Mouse (Mus musculus) brown adipose tissue, adult 24 weeks (tissue): Measurements from ENCODE around the gene Tial1. TPM values are rescaled to one million over a fixed set of nuclear protein-coding genes. Genes with fewer than 3 reads are reported as not detected.
A peak's percentile ranks its signal among the peaks of the same experiment; 100 is the strongest.

Experiments
- H3K27ac ChIP-seq: fragments of 200-500 bp; replicated peaks from 2 replicates; pipeline ENCODE4 v1.5.1; 2012; ENCODE audit warnings: low read depth, mild to moderate bottlenecking, low read length
- H3K4me1 ChIP-seq: fragments of 200-500 bp; 2 replicates; pipeline ENCODE4 v1.6.1; 2012; ENCODE audit warnings: low read length, mixed read lengths; ENCODE audit not compliant: control insufficient read depth, insufficient read depth, insufficient read length
- H3K4me3 ChIP-seq: fragments of 200-500 bp; 2 replicates; pipeline ENCODE4 v1.5.1; 2012; ENCODE audit warnings: low read depth, mild to moderate bottlenecking, low read length, moderate library complexity; ENCODE audit not compliant: insufficient read depth
- polyA plus RNA-seq: library from polyadenylated mRNA; stranded (reverse); fragments of >200 nt; gene quantifications from 2 replicates; pipeline ENCODE4 v1.2.4, GENCODE M21; 2012; ENCODE audit not compliant: missing spikeins, insufficient read depth, insufficient read length

Gene Tial1
- polyA plus RNA-seq: 38.1 and 43.4 TPM in 2 replicates

GRCm38 (mm10) chr7:128461285-128462215 is at the start of gene Tial1:
Gene Tial1, minus strand, starts transcription at chr7:128461717.
- Histone ChIP-seq H3K27ac (peak within 1 kb of the TSS; percentile 99), H3K4me3 (peak within 1 kb of the TSS; percentile 88), H3K4me1 (no peaks in the 10 kb centered on the region)

GRCm38 (mm10) chr7:128504091-128504490 is 42.6 kb upstream of the Tial1 start:
- no peak overlapping the region for H3K4me3 ChIP-seq
- no peaks in the 10 kb centered on the region for H3K4me1 ChIP-seq
- H3K27ac ChIP-seq: no peak overlapping the region

- no peak overlapping the region for H3K4me3 ChIP-seq
- H3K4me1 ChIP-seq: no peaks in the 10 kb centered on the region
- no peak overlapping the region for H3K27ac ChIP-seq
These were observed 38.3 kb upstream of the Tial1 start for GRCm38 (mm10) chr7:128499801-128500200.

GRCm38 (mm10) chr7:128494546-128494945 is 33.0 kb upstream of the Tial1 start:
- no peaks in the 10 kb centered on the region for H3K4me1 ChIP-seq

GRCm38 (mm10) chr7:128488986-128489385 is 27.5 kb upstream of the Tial1 start:
- no peak overlapping the region for H3K27ac ChIP-seq

More at GRCm38 (mm10) chr7:128494546-128494945, 33.0 kb upstream of the Tial1 start:
- Histone ChIP-seq H3K4me3 (no peak overlapping the region), H3K27ac (no peak overlapping the region)

GRCm38 (mm10) chr7:128474322-128474721 is 12.8 kb upstream of the Tial1 start:
- Histone ChIP-seq H3K27ac (no peak overlapping the region), H3K4me3 (peak overlapping the region; percentile 28; the same call in 1 of the 2 replicates), H3K4me1 (no peaks in the 10 kb centered on the region)

More at GRCm38 (mm10) chr7:128488986-128489385, 27.5 kb upstream of the Tial1 start:
- no peak overlapping the region for H3K4me3 ChIP-seq
- H3K4me1 ChIP-seq: no peaks in the 10 kb centered on the region

- Histone ChIP-seq H3K27ac (no peak overlapping the region), H3K4me3 (no peak overlapping the region), H3K4me1 (no peaks in the 10 kb centered on the region)
These were observed 889 bp upstream of the Tial1 start for GRCm38 (mm10) chr7:128462406-128462805.

GRCm38 (mm10) chr7:128460865-128461228 is 670 bp downstream of the Tial1 start:
- no peaks in the 10 kb centered on the region for H3K4me1 ChIP-seq
- peak overlapping the region; percentile 65 for H3K27ac ChIP-seq
- H3K4me3 ChIP-seq: peak overlapping the region; percentile 88

- no peaks in the 10 kb centered on the region for H3K4me1 ChIP-seq
- peak overlapping the region; percentile 65 for H3K27ac ChIP-seq
- peak overlapping the region; percentile 88 for H3K4me3 ChIP-seq
These were observed 1.2 kb downstream of the Tial1 start for GRCm38 (mm10) chr7:128460131-128460864.

- no peaks in the 10 kb centered on the region for H3K4me1 ChIP-seq
- 0 out of 2 replicates have a peak overlapping the region, but pooled peaks have one; percentile 15 for H3K27ac ChIP-seq
- peak overlapping the region; percentile 88 for H3K4me3 ChIP-seq
These were observed 1.8 kb downstream of the Tial1 start for GRCm38 (mm10) chr7:128459791-128460130.

GRCm38 (mm10) chr7:128458011-128458410 is 3.5 kb downstream of the Tial1 start:
- no peaks in the 10 kb centered on the region for H3K4me1 ChIP-seq
- H3K27ac ChIP-seq: no peak overlapping the region
- no peak overlapping the region for H3K4me3 ChIP-seq

- H3K4me1 ChIP-seq: no peaks in the 10 kb centered on the region
- no peak overlapping the region for H3K27ac ChIP-seq
- no peak overlapping the region for H3K4me3 ChIP-seq
These were observed 8.8 kb downstream of the Tial1 start for GRCm38 (mm10) chr7:128452731-128453130.

GRCm38 (mm10) chr7:128440584-128440983 is 20.9 kb downstream of the Tial1 start:
- no peaks in the 10 kb centered on the region for H3K4me1 ChIP-seq
- no peak overlapping the region for H3K27ac ChIP-seq
- H3K4me3 ChIP-seq: no peak overlapping the region

- no peaks in the 10 kb centered on the region for H3K4me1 ChIP-seq
- H3K4me3 ChIP-seq: no peak overlapping the region
- H3K27ac ChIP-seq: no peak overlapping the region
These were observed 22.3 kb downstream of the Tial1 start for GRCm38 (mm10) chr7:128439251-128439650.

GRCm38 (mm10) chr7:128438131-128438530 is 23.4 kb downstream of the Tial1 start:
- Histone ChIP-seq H3K27ac (no peak overlapping the region), H3K4me3 (no peak overlapping the region), H3K4me1 (no peaks in the 10 kb centered on the region)
